Mouse (Mus musculus): ENCODE measurements at regions not wholly inside any gene's neighbourhood (a gene's known extent, or its start where the extent isn't known, plus 50 kb on each side); places are given as distances from the start of the nearest gene placed in this dataset.

DNA sequence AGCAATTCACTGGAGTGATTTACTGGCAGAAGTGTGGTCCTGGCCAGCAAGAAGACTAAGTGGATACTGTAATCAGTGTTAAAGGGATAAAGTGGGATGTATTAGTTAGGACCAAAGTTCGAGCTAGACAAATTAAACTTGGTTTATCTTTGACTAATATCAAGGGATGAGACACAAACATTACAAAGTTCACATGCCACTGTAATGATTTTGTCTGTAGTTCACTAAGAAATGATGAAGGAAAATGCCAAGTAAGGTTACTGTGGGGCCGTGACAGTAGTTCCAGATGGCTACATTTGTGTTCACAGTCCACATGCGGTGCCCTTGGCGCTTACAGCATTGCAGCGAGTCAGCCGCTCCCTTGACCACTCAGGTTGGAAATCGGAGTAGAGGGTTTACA lies 458.2 kb upstream of the Pkn2 start:
- no peak for ATAC-seq (replicated peaks in 1 of 2; ENCODE audit: insufficient read depth in 1 of 2, low FRiP score in 2 of 2, low TSS enrichment in 1 of 2, low read depth in 1 of 2, poor library complexity in 2 of 2, severe bottlenecking in 2 of 2)

GRCm38 (mm10) chr3:143333339-143333738 lies 451.5 kb upstream of the Pkn2 start:
- no peak for ATAC-seq (replicated peaks in 1 of 2; ENCODE audit: insufficient read depth in 1 of 2, low FRiP score in 2 of 2, low TSS enrichment in 1 of 2, low read depth in 1 of 2, poor library complexity in 2 of 2, severe bottlenecking in 2 of 2)

DNA sequence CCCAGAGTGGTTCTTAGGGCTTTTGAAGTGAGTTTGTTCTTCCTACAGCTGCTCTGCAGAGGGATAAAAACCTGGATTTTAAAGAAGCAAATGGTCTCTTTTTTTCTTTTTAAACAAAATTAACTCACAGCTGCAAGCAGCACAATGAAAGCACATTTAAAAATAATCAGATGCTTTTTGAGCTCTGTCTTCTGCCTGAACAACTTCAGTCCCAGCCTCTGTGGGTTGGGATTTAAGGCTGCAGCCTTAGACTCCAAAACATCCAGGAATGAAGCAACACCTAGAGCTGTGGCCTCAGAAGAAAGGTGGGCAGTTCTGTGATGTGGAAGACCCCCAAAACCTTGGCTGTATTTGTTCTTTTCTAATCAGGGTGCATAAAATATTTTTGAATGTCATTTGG lies 446.7 kb upstream of the Pkn2 start:
- no peak for ATAC-seq (replicated peaks in 1 of 2; ENCODE audit: insufficient read depth in 1 of 2, low FRiP score in 2 of 2, low TSS enrichment in 1 of 2, low read depth in 1 of 2, poor library complexity in 2 of 2, severe bottlenecking in 2 of 2)

DNA sequence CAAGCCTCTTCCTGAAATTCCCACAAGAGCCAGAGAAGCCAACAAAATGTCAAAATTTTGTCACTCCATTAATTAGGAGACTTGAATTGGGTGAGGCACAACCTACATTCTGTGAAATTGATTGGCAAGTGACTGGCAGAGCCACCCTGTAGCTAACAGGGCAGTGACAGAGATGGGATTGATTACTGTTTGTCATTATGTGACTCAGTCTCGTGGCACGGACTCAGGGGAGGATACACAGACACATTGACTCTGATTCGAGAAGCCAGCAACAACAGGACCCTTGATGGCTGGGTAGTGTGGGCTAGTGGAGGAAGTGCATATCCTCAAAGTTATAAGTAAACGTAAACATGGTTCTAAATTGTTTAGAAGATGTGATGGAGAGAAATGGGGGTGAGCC lies 445.8 kb upstream of the Pkn2 start:
- ATAC-seq (replicated peaks in 1 of 2; ENCODE audit: insufficient read depth in 1 of 2, low FRiP score in 2 of 2, low TSS enrichment in 1 of 2, low read depth in 1 of 2, poor library complexity in 2 of 2, severe bottlenecking in 2 of 2): no peak

DNA sequence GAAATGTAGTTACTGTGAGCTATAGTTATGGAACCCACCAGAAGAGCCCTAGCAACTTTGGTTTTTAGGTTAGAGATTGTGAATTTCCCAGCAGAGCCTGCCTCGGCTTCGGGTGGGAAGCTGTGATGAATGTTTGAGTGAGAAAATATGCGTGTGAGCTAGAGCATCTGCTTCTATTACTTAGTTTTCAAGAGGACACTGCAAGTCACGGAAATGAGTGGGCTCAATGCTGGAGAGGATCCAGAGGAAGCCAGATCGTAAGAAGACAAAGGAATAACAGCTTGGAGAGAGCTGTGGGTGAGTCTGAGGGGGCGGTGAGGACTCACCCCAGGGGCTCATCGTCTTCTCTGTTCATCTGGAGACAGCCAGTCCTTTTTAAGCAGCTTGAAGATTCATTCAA lies 434.7 kb upstream of the Pkn2 start:
- ATAC-seq (replicated peaks in 1 of 2; ENCODE audit: insufficient read depth in 1 of 2, low FRiP score in 2 of 2, low TSS enrichment in 1 of 2, low read depth in 1 of 2, poor library complexity in 2 of 2, severe bottlenecking in 2 of 2): no peak

GRCm38 (mm10) chr3:143291793-143292192 lies 410.0 kb upstream of the Pkn2 start:
- no peak for ATAC-seq (replicated peaks in 1 of 2; ENCODE audit: insufficient read depth in 1 of 2, low FRiP score in 2 of 2, low TSS enrichment in 1 of 2, low read depth in 1 of 2, poor library complexity in 2 of 2, severe bottlenecking in 2 of 2)

GRCm38 (mm10) chr3:143264132-143264531 lies 382.3 kb upstream of the Pkn2 start:
- ATAC-seq (replicated peaks in 1 of 2; ENCODE audit: insufficient read depth in 1 of 2, low FRiP score in 2 of 2, low TSS enrichment in 1 of 2, low read depth in 1 of 2, poor library complexity in 2 of 2, severe bottlenecking in 2 of 2): no peak

GRCm38 (mm10) chr3:143252643-143253042 lies 370.8 kb upstream of the Pkn2 start:
- no peak for ATAC-seq (replicated peaks in 1 of 2; ENCODE audit: insufficient read depth in 1 of 2, low FRiP score in 2 of 2, low TSS enrichment in 1 of 2, low read depth in 1 of 2, poor library complexity in 2 of 2, severe bottlenecking in 2 of 2)

DNA sequence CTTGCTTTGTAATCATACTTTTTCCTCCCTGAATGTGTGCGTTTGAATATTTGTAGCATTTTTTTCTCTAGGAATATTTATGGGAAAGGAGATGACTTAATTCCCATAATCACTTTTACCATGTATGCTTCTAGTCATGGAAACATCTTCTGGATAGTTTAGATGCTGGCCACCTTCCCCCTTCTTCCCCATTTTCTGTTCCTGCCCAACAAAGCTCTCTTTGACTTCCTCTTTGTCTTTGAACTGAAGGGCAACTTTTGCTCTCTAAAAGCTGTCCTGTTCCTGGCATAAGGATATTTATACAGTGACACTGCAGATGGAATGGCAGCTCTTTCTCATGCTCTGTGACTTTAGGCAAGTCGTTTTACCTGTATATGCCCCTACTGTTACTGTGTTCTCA lies 370.2 kb upstream of the Pkn2 start:
- peak in 1 of 2 experiments; percentile 46; a peak in 2 of 4 replicates for ATAC-seq (replicated peaks in 1 of 2; ENCODE audit: insufficient read depth in 1 of 2, low FRiP score in 2 of 2, low TSS enrichment in 1 of 2, low read depth in 1 of 2, poor library complexity in 2 of 2, severe bottlenecking in 2 of 2)

- no peak for ATAC-seq (replicated peaks in 1 of 2; ENCODE audit: insufficient read depth in 1 of 2, low FRiP score in 2 of 2, low TSS enrichment in 1 of 2, low read depth in 1 of 2, poor library complexity in 2 of 2, severe bottlenecking in 2 of 2)
Observed at GRCm38 (mm10) chr3:143242691-143243090, 360.9 kb upstream of the Pkn2 start.

DNA sequence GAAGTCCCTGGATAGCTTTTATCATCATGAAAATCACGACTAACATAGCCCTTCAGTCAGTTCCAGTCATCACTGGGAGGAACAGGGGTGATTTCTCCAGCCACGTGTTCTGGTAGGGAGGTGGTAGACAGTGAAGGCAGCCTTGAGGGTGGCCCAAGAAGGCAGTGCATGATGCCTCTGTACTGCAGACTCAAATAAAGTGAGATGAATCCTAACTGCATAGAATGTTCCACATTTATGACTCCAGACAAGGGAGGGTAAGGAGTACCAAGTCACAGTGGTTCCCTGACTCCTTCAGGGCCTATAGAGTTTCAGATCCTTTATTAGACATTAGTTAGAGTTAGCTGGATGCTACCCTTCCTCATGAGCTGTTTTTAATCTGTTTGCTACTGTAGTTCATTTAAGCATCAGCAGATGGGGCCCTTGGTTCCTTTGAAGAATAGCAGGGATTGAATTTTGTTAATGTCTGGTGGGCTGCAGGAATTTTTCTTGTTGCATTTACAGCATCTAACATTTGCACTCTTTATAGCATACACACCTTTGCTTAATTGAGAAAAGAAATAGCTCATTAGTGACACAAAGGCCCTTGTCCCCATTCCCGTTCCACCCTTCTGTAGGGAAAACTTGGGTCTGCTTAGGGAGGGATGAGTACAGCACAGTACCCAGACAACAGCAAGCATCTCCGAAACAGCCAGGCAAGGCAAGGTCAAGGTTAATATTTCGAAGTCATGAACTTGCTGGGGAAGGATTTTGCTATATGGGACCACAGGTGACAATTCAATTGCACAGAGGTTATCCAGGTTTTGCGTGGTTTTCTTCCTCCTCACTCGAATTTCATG lies 359.0 kb upstream of the Pkn2 start:
- ATAC-seq (replicated peaks in 1 of 2; ENCODE audit: insufficient read depth in 1 of 2, low FRiP score in 2 of 2, low TSS enrichment in 1 of 2, low read depth in 1 of 2, poor library complexity in 2 of 2, severe bottlenecking in 2 of 2): no peak

DNA sequence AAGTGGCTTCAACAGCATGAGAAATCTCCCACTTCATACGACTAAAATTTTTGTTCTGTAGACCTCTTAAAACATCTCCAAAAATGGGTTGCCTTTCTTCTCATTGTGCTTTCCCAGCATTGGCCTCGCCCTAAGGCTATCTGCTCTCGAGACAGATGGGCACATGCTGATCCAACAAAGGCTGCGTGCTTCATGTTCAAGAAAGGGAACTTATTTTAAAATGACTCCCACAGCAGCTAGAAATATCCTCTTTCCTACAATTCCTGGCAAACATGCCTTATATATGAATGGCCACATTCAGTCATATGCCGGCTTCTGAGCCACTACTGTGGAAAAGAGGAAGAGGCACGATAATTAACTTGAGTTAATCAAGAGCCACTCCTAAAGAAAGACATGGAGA lies 356.7 kb upstream of the Pkn2 start:
- no peak for ATAC-seq (replicated peaks in 1 of 2; ENCODE audit: insufficient read depth in 1 of 2, low FRiP score in 2 of 2, low TSS enrichment in 1 of 2, low read depth in 1 of 2, poor library complexity in 2 of 2, severe bottlenecking in 2 of 2)

- ATAC-seq (replicated peaks in 1 of 2; ENCODE audit: insufficient read depth in 1 of 2, low FRiP score in 2 of 2, low TSS enrichment in 1 of 2, low read depth in 1 of 2, poor library complexity in 2 of 2, severe bottlenecking in 2 of 2): no peak
Observed at GRCm38 (mm10) chr3:143223999-143224729, 342.4 kb upstream of the Pkn2 start.

DNA sequence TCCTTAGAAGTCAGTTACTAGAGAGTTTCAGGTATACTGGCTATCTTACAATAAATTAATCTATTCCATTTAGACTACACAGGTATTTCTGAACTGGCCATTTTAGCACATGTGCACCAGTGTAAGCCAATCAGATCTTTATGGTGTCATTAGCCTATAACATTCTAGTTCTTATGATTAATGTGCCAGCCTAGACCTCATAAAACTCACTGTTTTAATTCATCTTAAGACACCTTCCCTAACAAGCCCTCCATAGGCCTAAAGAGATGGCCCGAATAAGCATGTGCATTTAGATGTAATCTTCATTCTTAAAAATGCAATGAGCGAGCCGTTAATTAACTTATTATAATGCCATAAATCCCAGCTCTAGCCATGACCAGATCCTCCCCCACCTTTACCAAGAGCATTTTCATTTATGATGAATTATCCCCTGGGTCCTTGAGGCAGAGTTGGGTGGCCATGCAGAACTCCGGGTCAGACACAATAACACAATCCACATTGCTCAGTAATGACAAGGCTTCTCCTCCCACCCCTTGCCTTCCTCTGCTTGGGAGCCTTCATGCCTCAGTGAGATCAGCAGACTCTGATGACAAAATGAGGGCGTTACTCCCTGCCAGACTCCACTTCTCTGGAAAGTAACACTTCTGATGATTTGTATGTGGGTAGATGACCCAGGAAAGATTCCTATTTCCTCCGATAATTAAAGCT lies 311.6 kb upstream of the Pkn2 start:
- no peak for ATAC-seq (replicated peaks in 1 of 2; ENCODE audit: insufficient read depth in 1 of 2, low FRiP score in 2 of 2, low TSS enrichment in 1 of 2, low read depth in 1 of 2, poor library complexity in 2 of 2, severe bottlenecking in 2 of 2)

GRCm38 (mm10) chr3:143188931-143189330 lies 307.1 kb upstream of the Pkn2 start:
- no peak for ATAC-seq (replicated peaks in 1 of 2; ENCODE audit: insufficient read depth in 1 of 2, low FRiP score in 2 of 2, low TSS enrichment in 1 of 2, low read depth in 1 of 2, poor library complexity in 2 of 2, severe bottlenecking in 2 of 2)

- no peak for ATAC-seq (replicated peaks in 1 of 2; ENCODE audit: insufficient read depth in 1 of 2, low FRiP score in 2 of 2, low TSS enrichment in 1 of 2, low read depth in 1 of 2, poor library complexity in 2 of 2, severe bottlenecking in 2 of 2)
Observed at GRCm38 (mm10) chr3:143173971-143174370, 292.2 kb upstream of the Pkn2 start.

DNA sequence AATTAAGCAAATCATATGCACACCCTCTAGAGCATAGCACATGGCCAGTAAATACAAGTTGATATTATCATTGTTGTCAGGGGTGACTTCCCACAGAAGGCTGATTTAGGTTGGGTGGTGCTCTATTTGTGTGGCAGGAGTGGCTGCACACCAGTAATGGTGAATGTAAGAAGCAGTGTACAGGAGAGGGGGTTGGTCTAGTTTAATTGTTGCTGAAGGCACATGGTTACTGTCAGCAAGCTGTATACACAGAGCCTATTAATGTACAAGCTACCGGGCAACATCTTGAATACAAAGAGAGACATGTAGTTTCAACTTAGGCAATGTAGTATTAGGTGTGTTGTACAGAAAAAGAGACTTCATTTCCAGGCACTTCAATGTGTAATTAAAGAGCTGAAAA lies 280.6 kb upstream of the Pkn2 start:
- no peak for ATAC-seq (replicated peaks in 1 of 2; ENCODE audit: insufficient read depth in 1 of 2, low FRiP score in 2 of 2, low TSS enrichment in 1 of 2, low read depth in 1 of 2, poor library complexity in 2 of 2, severe bottlenecking in 2 of 2)

DNA sequence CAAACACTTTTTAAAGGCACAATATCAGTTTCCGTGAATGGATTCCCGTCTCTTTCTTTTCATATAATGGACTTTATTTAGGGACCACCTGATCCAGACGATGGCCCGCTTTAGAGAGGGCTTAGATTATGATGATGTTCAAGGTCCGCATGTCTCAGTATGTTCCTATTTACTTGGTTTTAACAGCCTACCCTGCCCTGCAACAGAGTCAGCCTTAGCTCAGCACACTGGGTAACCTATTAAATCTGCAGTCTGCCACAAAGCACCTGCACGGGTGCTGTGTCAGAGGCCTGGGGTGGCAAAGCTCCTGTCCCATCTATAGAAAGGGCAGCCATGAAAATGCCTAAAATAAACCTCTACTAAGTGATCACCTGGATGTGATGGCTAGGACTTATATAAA lies 280.2 kb upstream of the Pkn2 start:
- no peak for ATAC-seq (replicated peaks in 1 of 2; ENCODE audit: insufficient read depth in 1 of 2, low FRiP score in 2 of 2, low TSS enrichment in 1 of 2, low read depth in 1 of 2, poor library complexity in 2 of 2, severe bottlenecking in 2 of 2)

Measured in hematopoietic stem cell, adult 5-6 weeks (primary cell).